Mouse (Mus musculus) lung, postnatal 0 days (tissue): ENCODE results near the gene Inpp5f. TPM values are rescaled to one million over a fixed set of nuclear protein-coding genes. Genes with fewer than 3 reads are reported as not detected.

ENCODE experiments used
- ATAC-seq: fragments of 200-750 bp; cut with Nextera tagmentation; 2 replicates; pipeline ENCODE4 v1.8.0; 2017; ENCODE audit warnings: moderate library complexity
- DNase-seq: peaks from one replicate; pipeline ENCODE4 v3.0.0-alpha.2; 2016; ENCODE audit warnings: low spot score
- H3K27ac ChIP-seq: fragments of 300-500 bp; sonication (generic); 2 replicates; pipeline ENCODE4 v1.5.1; 2014; ENCODE audit warnings: antibody characterized with exemption, mild to moderate bottlenecking, low read length, mixed read lengths
- H3K27me3 ChIP-seq: fragments of 300-500 bp; sonication (generic); replicated peaks from 2 replicates; pipeline ENCODE4 v1.6.1; 2014; ENCODE audit warnings: low read length, mixed read lengths; ENCODE audit not compliant: insufficient read depth
- H3K36me3 ChIP-seq: fragments of 300-500 bp; sonication (generic); 2 replicates; pipeline ENCODE4 v1.6.1; 2014; ENCODE audit warnings: low read length, mixed read lengths; ENCODE audit not compliant: insufficient read depth
- H3K4me1 ChIP-seq: fragments of 300-500 bp; sonication (generic); 2 replicates; pipeline ENCODE4 v1.6.1; 2014; ENCODE audit warnings: antibody characterized with exemption, low read depth, low read length, mixed read lengths; ENCODE audit not compliant: insufficient read depth
- H3K4me2 ChIP-seq: fragments of 300-500 bp; sonication (generic); replicated peaks from 2 replicates; pipeline ENCODE4 v1.6.1; 2014; ENCODE audit warnings: low read depth, mild to moderate bottlenecking, low read length, moderate library complexity, mixed read lengths
- H3K4me3 ChIP-seq: fragments of 300-500 bp; sonication (generic); 2 replicates; pipeline ENCODE4 v1.5.1; 2014; ENCODE audit warnings: low read depth, low read length
- H3K9ac ChIP-seq: fragments of 300-500 bp; sonication (generic); replicated peaks from 2 replicates; pipeline ENCODE4 v1.6.1; 2014; ENCODE audit warnings: low read depth, mild to moderate bottlenecking
- H3K9me3 ChIP-seq: fragments of 300-500 bp; sonication (generic); 2 replicates; pipeline ENCODE4 v1.6.1; 2016; ENCODE audit warnings: low read length, mixed read lengths
- CTCF ChIP-seq: IDR thresholded peaks from 2 replicates; pipeline ENCODE4 v1.5.1; 2016; ENCODE audit warnings: antibody characterized with exemption, mild to moderate bottlenecking
- EP300 ChIP-seq: IDR thresholded peaks from 2 replicates; pipeline ENCODE4 v1.6.1; 2016; ENCODE audit warnings: antibody characterized with exemption, mild to moderate bottlenecking, control low read depth
- WGBS: fragments of 180-500 bp; shearing (Covaris S2); extraction: QIAGEN DNeasy Blood & Tissue Kit; methylation state at CpG from one replicate; pipeline ENCODE4 v1.1.7; 2014; 5-methylcytosine and 5-hydroxymethylcytosine counted together
- polyA plus RNA-seq: library from polyadenylated mRNA; unstranded; fragments of >200 nt; fragmentation: Nextera tagmentation; extraction: Ambion mirVana; gene quantifications from 2 replicates; pipeline ENCODE4 v1.2.1, GENCODE M21; 2015

The Inpp5f gene
- polyA plus RNA-seq, 1 experiment from 2014 or later = 10.7 TPM

DNA sequence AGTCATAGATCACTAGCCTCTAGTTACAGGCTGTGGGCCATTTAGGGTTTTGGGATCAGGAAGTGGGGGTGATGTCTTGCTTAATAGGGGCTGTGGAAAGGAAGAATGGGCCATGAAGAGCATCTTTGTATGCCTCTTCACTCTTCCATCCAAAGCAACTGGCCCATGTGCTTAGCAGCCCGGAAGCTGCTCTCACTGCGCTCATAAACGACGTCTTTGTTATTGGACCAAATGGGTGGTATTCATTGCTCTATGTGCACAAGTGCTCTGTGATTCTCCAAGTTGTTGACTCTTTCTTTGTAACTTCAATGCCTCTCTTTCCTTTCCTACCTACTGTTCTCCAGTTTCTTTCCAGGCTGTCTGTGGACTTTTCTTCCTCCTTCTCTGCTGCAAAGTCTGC lies 39.1 kb upstream of the Inpp5f start:
- ATAC-seq (no peak), DNase-seq (no peak)
- H3K27me3 ChIP-seq = no peaks in the 10 kb centered on the region
- WGBS = 69% methylated on average over 4 of the region's 4 CpGs
- H3K36me3 ChIP-seq = no peaks in the 10 kb centered on the region
- no peak overlapping the region for H3K4me2 ChIP-seq
- H3K27ac ChIP-seq = no peak overlapping the region
- TF ChIP-seq EP300 (no peak), CTCF (no peak)
- no peak overlapping the region for H3K4me3 ChIP-seq
- H3K4me1 ChIP-seq = no peaks in the 10 kb centered on the region
- no peaks in the 10 kb centered on the region for H3K9me3 ChIP-seq
- no peak overlapping the region for H3K9ac ChIP-seq

- no peak for DNase-seq
- Histone ChIP-seq H3K4me1 (no peaks in the 10 kb centered on the region), H3K27me3 (no peaks in the 10 kb centered on the region), H3K9ac (no peak overlapping the region), H3K4me2 (no peak overlapping the region), H3K4me3 (no peak overlapping the region), H3K27ac (no peak overlapping the region), H3K9me3 (no peaks in the 10 kb centered on the region), H3K36me3 (no peaks in the 10 kb centered on the region)
- ATAC-seq = no peak
- TF ChIP-seq EP300 (no peak), CTCF (no peak)
- WGBS = 89% methylated on average over 5 of the region's 5 CpGs
Observed at GRCm38 (mm10) chr7:128575211-128575610, 35.9 kb upstream of the Inpp5f start.

DNA sequence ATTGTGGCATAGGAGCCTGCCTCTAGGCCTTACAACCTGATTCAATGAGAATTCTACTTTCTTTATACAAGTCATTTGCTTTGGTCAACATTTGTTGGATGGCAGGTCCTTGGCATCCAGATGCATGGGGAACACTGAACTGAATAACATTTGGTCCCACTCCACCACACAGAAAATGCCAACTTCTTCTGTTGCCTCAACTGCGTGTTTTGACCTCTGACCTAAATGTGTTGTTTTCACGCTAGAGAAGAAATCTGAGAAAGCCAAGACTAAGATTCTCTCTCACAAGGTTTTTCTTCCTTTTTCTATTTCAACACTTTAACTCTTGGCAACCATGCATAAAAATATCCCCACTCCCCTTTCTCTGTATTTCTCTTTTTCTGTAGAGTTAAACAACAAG lies 35.3 kb upstream of the Inpp5f start:
- Histone ChIP-seq H3K9ac (no peak overlapping the region), H3K27ac (no peak overlapping the region), H3K27me3 (no peaks in the 10 kb centered on the region), H3K4me2 (no peak overlapping the region), H3K36me3 (no peaks in the 10 kb centered on the region), H3K9me3 (no peaks in the 10 kb centered on the region), H3K4me3 (no peak overlapping the region), H3K4me1 (no peaks in the 10 kb centered on the region)
- ATAC-seq (peak; percentile 57), DNase-seq (peak; percentile 86)
- TF ChIP-seq EP300 (no peak), CTCF (no peak)
- 55% methylated on average over 2 of the region's 2 CpGs for WGBS

- Histone ChIP-seq H3K4me2 (no peak overlapping the region), H3K9ac (no peak overlapping the region), H3K4me1 (no peaks in the 10 kb centered on the region), H3K9me3 (no peaks in the 10 kb centered on the region), H3K27ac (no peak overlapping the region), H3K4me3 (no peak overlapping the region), H3K36me3 (no peaks in the 10 kb centered on the region), H3K27me3 (no peaks in the 10 kb centered on the region)
- TF ChIP-seq EP300 (no peak), CTCF (no peak)
- ATAC-seq = no peak
- no peak for DNase-seq
- 64% methylated on average over 1 of the region's 1 CpGs for WGBS
Observed at GRCm38 (mm10) chr7:128577607-128578006, 33.5 kb upstream of the Inpp5f start.

GRCm38 (mm10) chr7:128578199-128578945 lies 32.8 kb upstream of the Inpp5f start:
- WGBS = 89% methylated on average over 10 of the region's 10 CpGs
- Histone ChIP-seq H3K4me1 (no peaks in the 10 kb centered on the region), H3K9me3 (no peaks in the 10 kb centered on the region), H3K27me3 (no peaks in the 10 kb centered on the region), H3K4me3 (no peak overlapping the region), H3K36me3 (no peaks in the 10 kb centered on the region), H3K4me2 (no peak overlapping the region), H3K9ac (no peak overlapping the region), H3K27ac (no peak overlapping the region)
- TF ChIP-seq CTCF = no peak
- no peak for DNase-seq
- ATAC-seq = no peak

DNA sequence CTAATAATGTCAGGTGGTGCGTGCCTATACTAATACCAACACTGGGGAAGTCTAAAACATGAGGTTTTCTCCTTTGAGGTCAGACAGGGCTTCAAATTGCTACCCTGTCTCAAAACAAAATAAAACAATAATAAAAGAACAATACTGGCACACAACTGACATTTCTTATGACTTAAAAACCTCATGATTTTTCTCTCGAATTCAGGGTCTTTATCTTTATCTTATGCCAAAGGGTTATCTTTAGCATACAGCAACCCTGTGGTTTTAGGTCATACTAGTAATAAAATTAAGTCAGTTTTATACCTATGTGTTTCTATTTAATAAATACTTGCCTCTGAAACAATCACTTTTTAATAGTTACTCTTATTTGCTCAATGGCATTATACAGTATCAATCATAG lies 31.7 kb upstream of the Inpp5f start:
- DNase-seq (no peak), ATAC-seq (no peak)
- WGBS = 68% methylated on average over 2 of the region's 2 CpGs

GRCm38 (mm10) chr7:128580318-128580717 lies 30.8 kb upstream of the Inpp5f start:
- H3K36me3 ChIP-seq = no peaks in the 10 kb centered on the region
- H3K27ac ChIP-seq = no peak overlapping the region
- no peak for TF ChIP-seq CTCF
- H3K4me2 ChIP-seq = no peak overlapping the region
- H3K4me3 ChIP-seq = no peak overlapping the region
- ATAC-seq = no peak
- H3K4me1 ChIP-seq = no peaks in the 10 kb centered on the region
- no peak overlapping the region for H3K9ac ChIP-seq
- H3K27me3 ChIP-seq = no peaks in the 10 kb centered on the region
- H3K9me3 ChIP-seq = no peaks in the 10 kb centered on the region
- 89% methylated on average over 6 of the region's 6 CpGs for WGBS
- DNase-seq = no peak

More for the DNA sequence above, 31.7 kb upstream of the Inpp5f start:
- Histone ChIP-seq H3K9me3 (no peaks in the 10 kb centered on the region), H3K4me1 (no peaks in the 10 kb centered on the region), H3K4me2 (no peak overlapping the region), H3K27ac (no peak overlapping the region), H3K36me3 (no peaks in the 10 kb centered on the region), H3K4me3 (no peak overlapping the region), H3K27me3 (no peaks in the 10 kb centered on the region), H3K9ac (no peak overlapping the region)
- TF ChIP-seq CTCF = no peak
- no peak for TF ChIP-seq EP300
